Mouse (Mus musculus) limb, embryonic 14.5 days (tissue): ENCODE data around the gene Gm16181. TPM values are rescaled to one million over a fixed set of nuclear protein-coding genes. Genes with fewer than 3 reads are reported as not detected.
A peak's percentile ranks its signal among the peaks of the same experiment; 100 is the strongest.

ENCODE experiments used
- ATAC-seq: fragments of 200-750 bp; cut with Nextera tagmentation; 2 replicates; pipeline ENCODE4 v1.8.0; 2017; ENCODE audit warnings: low read depth, moderate number of reproducible peaks, moderate TSS enrichment; ENCODE audit not compliant: low FRiP score
- DNase-seq: peaks from one replicate; pipeline ENCODE4 v3.0.0-alpha.2; 2015; ENCODE audit warnings: low spot score
- H3K27ac ChIP-seq: fragments of 300-500 bp; sonication (generic); replicated peaks from 2 replicates; pipeline ENCODE4 v1.5.1; 2014; ENCODE audit warnings: low read depth, mild to moderate bottlenecking, low read length, moderate library complexity, mixed read lengths
- H3K27me3 ChIP-seq: fragments of 300-500 bp; sonication (generic); 2 replicates; pipeline ENCODE4 v1.6.1; 2014; ENCODE audit warnings: low read length, mixed read lengths; ENCODE audit not compliant: control insufficient read depth, insufficient read depth
- H3K36me3 ChIP-seq: fragments of 300-500 bp; sonication (generic); 2 replicates; pipeline ENCODE4 v1.6.1; 2014; ENCODE audit warnings: mild to moderate bottlenecking, low read length, moderate library complexity, mixed read lengths; ENCODE audit not compliant: control insufficient read depth, insufficient read depth
- H3K4me1 ChIP-seq: fragments of 300-500 bp; sonication (generic); 2 replicates; pipeline ENCODE4 v1.6.1; 2014; ENCODE audit warnings: antibody characterized with exemption, low read length, mixed read lengths; ENCODE audit not compliant: control insufficient read depth, insufficient read depth
- H3K4me2 ChIP-seq: fragments of 300-500 bp; sonication (generic); replicated peaks from 2 replicates; pipeline ENCODE4 v1.6.1; 2014; ENCODE audit warnings: low read depth, mild to moderate bottlenecking, low read length, moderate library complexity; ENCODE audit not compliant: severe bottlenecking
- H3K4me3 ChIP-seq: fragments of 300-500 bp; sonication (generic); replicated peaks from 2 replicates; pipeline ENCODE4 v1.5.1; 2014; ENCODE audit warnings: low read length
- H3K9ac ChIP-seq: fragments of 300-500 bp; sonication (generic); 2 replicates; pipeline ENCODE4 v1.6.1; 2014; ENCODE audit warnings: mild to moderate bottlenecking, low read depth, low read length, moderate library complexity; ENCODE audit not compliant: severe bottlenecking
- H3K9me3 ChIP-seq: fragments of 300-500 bp; sonication (generic); 2 replicates; pipeline ENCODE4 v1.6.1; 2016; ENCODE audit warnings: low read length; ENCODE audit not compliant: control insufficient read depth
- POLR2A ChIP-seq: fragments of 200-500 bp; IDR thresholded peaks from 2 replicates; pipeline ENCODE4 v1.8.0; 2012; ENCODE audit warnings: inconsistent platforms, mild to moderate bottlenecking, moderate library complexity, borderline replicate concordance; ENCODE audit not compliant: insufficient read depth, insufficient read length; ENCODE audit errors: extremely low read depth
- WGBS: fragments of 180-500 bp; shearing (Covaris S2); extraction: QIAGEN DNeasy Blood & Tissue Kit; methylation state at CpG from one replicate; pipeline ENCODE4 v1.1.7; 2014; 5-methylcytosine and 5-hydroxymethylcytosine counted together
- polyA plus RNA-seq, 2 experiments: library from polyadenylated mRNA; depleted of rRNA in 1 of 2; stranded (reverse) in 1 of 2; unstranded in 1 of 2; fragments of >200 nt; fragmentation: Nextera tagmentation in 1 of 2; extraction: Ambion mirVana in 1 of 2; gene quantifications; 2 replicates each; pipeline versions ENCODE4 v1.2.1 to v1.2.3; 2012 to 2014

Gene Gm16181
- polyA plus RNA-seq, 2 experiments: not detected

- Histone ChIP-seq H3K27ac (peak overlapping the region; percentile 98), H3K9me3 (no peaks in the 10 kb centered on the region), H3K4me2 (peak overlapping the region; percentile 75), H3K9ac (peak overlapping the region; percentile 100), H3K4me1 (peaks cover 19% of the 10 kb centered on the region), H3K4me3 (peak overlapping the region; percentile 100), H3K27me3 (no peaks in the 10 kb centered on the region), H3K36me3 (peaks cover 44% of the 10 kb centered on the region)
- ATAC-seq (peak; percentile 32), DNase-seq (peak; percentile 58)
- peak; percentile 49; the same call in 1 of the 2 replicates for TF ChIP-seq POLR2A
- WGBS: under 1% methylated on average over 48 of the region's 55 CpGs
These were observed 21.6 kb downstream of the Gm16181 start for GRCm38 (mm10) chr17:35242015-35242941.

DNA sequence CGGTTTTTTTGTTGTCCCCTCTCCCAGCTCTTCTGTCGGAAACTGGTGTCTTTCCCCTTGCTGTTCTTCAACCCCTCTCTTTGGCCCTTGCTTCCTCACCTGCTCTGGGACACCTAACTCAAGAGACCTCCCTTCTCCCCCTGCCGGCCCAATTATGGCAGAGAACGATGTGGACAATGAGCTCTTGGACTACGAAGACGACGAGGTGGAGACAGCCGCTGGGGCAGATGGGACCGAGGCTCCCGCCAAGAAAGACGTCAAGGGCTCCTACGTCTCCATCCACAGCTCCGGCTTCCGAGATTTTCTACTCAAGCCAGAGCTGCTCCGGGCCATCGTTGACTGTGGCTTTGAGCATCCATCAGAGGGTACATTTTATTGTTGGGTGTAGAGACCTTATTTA lies 22.5 kb downstream of the Gm16181 start:
- Histone ChIP-seq H3K9me3 (no peaks in the 10 kb centered on the region), H3K36me3 (peaks cover 52% of the 10 kb centered on the region), H3K9ac (peak overlapping the region; percentile 100), H3K4me3 (peak overlapping the region; percentile 100), H3K4me1 (peaks cover 19% of the 10 kb centered on the region), H3K27ac (peak overlapping the region; percentile 98), H3K4me2 (peak overlapping the region; percentile 75), H3K27me3 (no peaks in the 10 kb centered on the region)
- DNase-seq (peak; percentile 36), ATAC-seq (no peak)
- TF ChIP-seq POLR2A: no peak
- 4% methylated on average over 16 of the region's 16 CpGs for WGBS

- 0 out of 2 replicates have a peak overlapping the region, but pooled peaks have one; percentile 100 for H3K9ac ChIP-seq
- 77% methylated on average over 2 of the region's 2 CpGs for WGBS
- ATAC-seq: no peak
- H3K4me1 ChIP-seq: peaks cover 19% of the 10 kb centered on the region
- peak overlapping the region; percentile 75; the same call in 1 of the 2 replicates for H3K4me2 ChIP-seq
- no peak for TF ChIP-seq POLR2A
- no peaks in the 10 kb centered on the region for H3K27me3 ChIP-seq
- H3K9me3 ChIP-seq: no peaks in the 10 kb centered on the region
- peak overlapping the region; percentile 2 for H3K4me3 ChIP-seq
- peaks cover 71% of the 10 kb centered on the region for H3K36me3 ChIP-seq
- DNase-seq: no peak
- H3K27ac ChIP-seq: no peak overlapping the region
These were observed 24.4 kb downstream of the Gm16181 start for GRCm38 (mm10) chr17:35244999-35245398.

DNA sequence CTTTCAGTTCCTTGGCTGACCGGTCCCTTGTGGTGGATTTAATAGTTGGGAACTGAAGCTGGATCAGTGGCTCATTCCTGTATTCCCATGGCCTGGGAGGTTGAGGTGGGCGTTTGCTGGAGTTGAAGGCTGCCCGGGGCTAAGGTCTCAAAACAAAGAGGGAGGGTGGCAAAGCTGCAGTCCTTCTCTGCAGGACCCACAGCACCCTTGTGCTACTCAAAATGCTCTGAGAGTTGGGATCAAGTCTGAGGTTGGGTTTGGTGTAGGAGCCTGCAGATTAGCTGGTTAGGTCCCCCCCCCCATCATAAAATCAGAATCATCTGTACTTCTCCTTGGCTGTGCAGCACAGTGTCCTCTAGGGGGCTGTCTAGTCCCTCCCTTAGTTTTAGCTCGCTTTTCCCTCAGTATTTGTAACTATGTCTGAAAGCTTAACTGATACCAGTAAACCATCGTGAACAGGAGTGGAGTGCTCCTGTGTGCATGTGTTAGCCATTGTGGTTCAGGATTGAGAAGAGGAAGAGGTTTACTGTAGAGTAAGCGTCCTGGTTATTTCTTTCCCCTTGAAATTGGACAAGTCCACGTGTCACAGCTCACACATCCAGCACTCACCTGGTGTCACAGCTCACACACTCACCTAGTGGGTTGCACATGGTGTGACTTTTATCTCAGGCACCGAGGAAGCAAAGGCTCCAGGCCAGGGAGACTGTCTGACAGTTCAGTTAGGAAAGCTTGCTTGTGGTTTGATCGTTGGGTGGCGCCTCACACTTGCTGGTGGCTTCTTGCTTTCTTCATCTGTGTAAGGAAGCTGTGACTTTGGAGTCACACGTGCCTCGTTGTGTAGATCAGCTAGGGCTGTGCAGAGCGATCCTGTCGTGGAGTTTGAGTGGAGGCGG lies 25.3 kb downstream of the Gm16181 start:
- no peak overlapping the region for H3K9ac ChIP-seq
- no peak overlapping the region for H3K27ac ChIP-seq
- no peaks in the 10 kb centered on the region for H3K9me3 ChIP-seq
- no peak overlapping the region for H3K4me3 ChIP-seq
- no peak for TF ChIP-seq POLR2A
- ATAC-seq (no peak), DNase-seq (peak; percentile 55)
- H3K27me3 ChIP-seq: no peaks in the 10 kb centered on the region
- peaks cover 81% of the 10 kb centered on the region for H3K36me3 ChIP-seq
- no peak overlapping the region for H3K4me2 ChIP-seq
- 77% methylated on average over 15 of the region's 15 CpGs for WGBS
- peaks cover 13% of the 10 kb centered on the region for H3K4me1 ChIP-seq

DNA sequence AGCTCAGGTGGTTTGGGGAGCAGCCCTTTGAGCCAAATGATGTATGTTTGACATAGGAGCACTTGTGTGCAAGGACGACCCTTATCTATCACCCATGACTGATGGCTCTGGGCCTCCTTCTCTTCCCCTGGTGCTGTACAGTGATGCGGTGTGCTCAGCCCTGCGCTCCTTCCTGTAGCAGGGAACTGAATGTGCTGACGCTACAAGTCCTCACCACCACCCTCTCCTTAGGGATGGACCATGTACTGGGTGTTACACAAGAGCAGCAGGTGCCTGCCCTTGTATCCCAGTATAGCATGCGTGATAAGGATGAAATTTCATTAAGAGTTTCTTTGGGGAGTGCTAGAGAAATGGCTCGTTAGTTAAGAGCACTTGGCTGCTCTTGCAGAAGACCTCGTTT lies 26.5 kb downstream of the Gm16181 start:
- H3K4me1 ChIP-seq: peaks cover 13% of the 10 kb centered on the region
- peaks cover 91% of the 10 kb centered on the region for H3K36me3 ChIP-seq
- no peak for ATAC-seq
- WGBS: 89% methylated on average over 7 of the region's 7 CpGs
- no peak overlapping the region for H3K27ac ChIP-seq
- no peaks in the 10 kb centered on the region for H3K27me3 ChIP-seq
- no peak for DNase-seq
- no peaks in the 10 kb centered on the region for H3K9me3 ChIP-seq
- no peak overlapping the region for H3K9ac ChIP-seq
- no peak overlapping the region for H3K4me3 ChIP-seq
- no peak for TF ChIP-seq POLR2A
- no peak overlapping the region for H3K4me2 ChIP-seq
